In the genomic region with DNA sequence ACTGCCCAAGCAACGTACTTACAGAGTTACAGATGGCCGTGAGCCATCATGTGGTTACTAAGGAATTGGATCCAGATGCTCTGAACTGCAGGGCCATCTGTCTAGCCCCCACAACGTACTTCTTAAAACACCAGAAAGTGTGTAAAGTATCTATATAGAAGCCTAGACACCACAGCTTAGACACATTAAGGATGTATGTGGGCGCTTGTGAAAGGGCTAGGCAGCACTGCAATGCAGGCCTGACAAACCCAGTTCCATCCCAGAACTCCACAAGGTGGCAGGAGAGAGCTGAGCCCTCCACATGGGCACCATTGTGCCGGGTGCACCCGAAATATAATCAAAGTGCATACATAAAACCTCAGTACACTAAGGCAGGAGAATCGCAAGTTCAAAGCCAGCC, we compare ENCODE assay signal across 8 mouse cellular contexts. TPM values are rescaled to one million over a fixed set of nuclear protein-coding genes. Genes with fewer than 3 reads are reported as not detected.
DNase-seq lines count a peak whose midpoint lies in the region; ATAC-seq and TF ChIP-seq lines count a peak whose summit lies in the region.

No protein-coding gene starts in this region.

- no peak for TF ChIP-seq POLR2A in thymus, adult 2 months (IDR thresholded peaks at IDR 0.05; ENCODE audit: control insufficient read depth, extremely low read depth, insufficient read depth, low read length, poor library complexity)

- no peak overlapping the region for H3K4me2 ChIP-seq in forebrain, embryonic 16.5 days (ENCODE audit: low read length)
- H3K4me2 ChIP-seq in intestine, postnatal 0 days (replicated peaks; ENCODE audit: low read depth): no peak overlapping the region
- no peak overlapping the region for H3K4me2 ChIP-seq in midbrain, embryonic 16.5 days (ENCODE audit: low read length)

- intact Hi-C loops in left cerebral cortex, postnatal 4 days (cut with DNase I): no loop called here

- H3K27me3 ChIP-seq in forebrain, embryonic 16.5 days (replicated peaks; ENCODE audit: control insufficient read depth, insufficient read depth, low read length): no peaks in the 10 kb centered on the region
- no peaks in the 10 kb centered on the region for H3K27me3 ChIP-seq in intestine, postnatal 0 days (replicated peaks; ENCODE audit: control insufficient read depth, insufficient read depth, low read length)
- no peaks in the 10 kb centered on the region for H3K27me3 ChIP-seq in midbrain, embryonic 16.5 days (ENCODE audit: control insufficient read depth, insufficient read depth, low read depth, low read length)
- H3K27me3 ChIP-seq in thymus, adult 2 months (ENCODE audit: control insufficient read depth, insufficient read depth, low read length): no peaks in the 10 kb centered on the region

- peak; percentile 21 for DNase-seq in ovary, postnatal 10 days (ENCODE audit: low spot score)
- DNase-seq in ovary, adult 18-20 months (ENCODE audit: low spot score): no peak
- DNase-seq in c-Kit-positive CD71-positive TER-119-positive erythroid progenitor cells, embryonic 14.5 days (ENCODE audit: low spot score): peak; percentile 11
- DNase-seq in left cerebral cortex, postnatal 4 days: peak; percentile 56
- peak; percentile 52 for DNase-seq in thymus, adult 2 months

- no peak overlapping the region for H3K4me3 ChIP-seq in forebrain, embryonic 16.5 days (replicated peaks; ENCODE audit: low read length)
- H3K4me3 ChIP-seq in intestine, postnatal 0 days (ENCODE audit: low read depth, low read length): no peak overlapping the region
- H3K4me3 ChIP-seq in midbrain, embryonic 16.5 days (ENCODE audit: low read depth, low read length): no peak overlapping the region
- H3K4me3 ChIP-seq in thymus, adult 2 months (ENCODE audit: control insufficient read depth, insufficient read depth, low read length): no peak overlapping the region

- TF ChIP-seq CTCF in intestine, postnatal 0 days (IDR thresholded peaks at IDR 0.05; ENCODE audit: low read depth): peak; percentile 90
- TF ChIP-seq CTCF in thymus, adult 2 months (IDR thresholded peaks at IDR 0.05; ENCODE audit: borderline replicate concordance, control insufficient read depth, extremely low read depth, insufficient read depth, low read length, poor library complexity): peak; percentile 67; the same call in 1 of the 2 replicates

- H3K9me3 ChIP-seq in forebrain, embryonic 16.5 days (ENCODE audit: control insufficient read depth, low read length): no peaks in the 10 kb centered on the region
- H3K9me3 ChIP-seq in intestine, postnatal 0 days (ENCODE audit: control insufficient read depth): no peaks in the 10 kb centered on the region
- H3K9me3 ChIP-seq in midbrain, embryonic 16.5 days (replicated peaks; ENCODE audit: control insufficient read depth, low read length, poor library complexity, severe bottlenecking): no peaks in the 10 kb centered on the region

- peak; percentile 63; the same call in 1 of the 2 replicates for ATAC-seq in forebrain, embryonic 16.5 days
- no peak for ATAC-seq in intestine, postnatal 0 days
- ATAC-seq in midbrain, embryonic 16.5 days: 0 out of 2 replicates have a peak, but pooled peaks have one; percentile 39

- no peaks in the 10 kb centered on the region for H3K36me3 ChIP-seq in forebrain, embryonic 16.5 days (ENCODE audit: control insufficient read depth, insufficient read depth)
- peaks cover 25% of the 10 kb centered on the region for H3K36me3 ChIP-seq in intestine, postnatal 0 days (ENCODE audit: control insufficient read depth, insufficient read depth)
- 0 out of 2 replicates have a peak, but pooled peaks cover 5% of the 10 kb centered on the region for H3K36me3 ChIP-seq in midbrain, embryonic 16.5 days (ENCODE audit: control insufficient read depth, insufficient read depth, low read length)
- peaks cover 10% of the 10 kb centered on the region for H3K36me3 ChIP-seq in thymus, adult 2 months (ENCODE audit: control insufficient read depth, insufficient read depth, low read length)

- no peaks in the 10 kb centered on the region for H3K4me1 ChIP-seq in forebrain, embryonic 16.5 days (replicated peaks; ENCODE audit: control insufficient read depth, insufficient read depth, low read length)
- H3K4me1 ChIP-seq in intestine, postnatal 0 days (replicated peaks; ENCODE audit: control insufficient read depth, insufficient read depth, low read length): no peaks in the 10 kb centered on the region
- no peaks in the 10 kb centered on the region for H3K4me1 ChIP-seq in midbrain, embryonic 16.5 days (ENCODE audit: control insufficient read depth, insufficient read depth, low read length)
- no peaks in the 10 kb centered on the region for H3K4me1 ChIP-seq in thymus, adult 2 months (replicated peaks; ENCODE audit: control insufficient read depth, insufficient read depth, low read length)

- H3K9ac ChIP-seq in forebrain, embryonic 16.5 days (replicated peaks; ENCODE audit: low read depth, low read length): no peak overlapping the region
- H3K9ac ChIP-seq in intestine, postnatal 0 days (ENCODE audit: low read depth, low read length): no peak overlapping the region
- no peak overlapping the region for H3K9ac ChIP-seq in midbrain, embryonic 16.5 days (ENCODE audit: low read depth, low read length)

- WGBS in forebrain, embryonic 16.5 days: 51% methylated on average over 7 of the region's 7 CpGs
- WGBS in intestine, postnatal 0 days: 47% methylated on average over 7 of the region's 7 CpGs
- 55% methylated on average over 7 of the region's 7 CpGs for WGBS in midbrain, embryonic 16.5 days
- WGBS in thymus, adult 2 months: 74% methylated on average over 7 of the region's 7 CpGs

- H3K27ac ChIP-seq in forebrain, embryonic 16.5 days (ENCODE audit: low read length): no peak overlapping the region
- H3K27ac ChIP-seq in intestine, postnatal 0 days (ENCODE audit: low read depth, low read length): no peak overlapping the region
- H3K27ac ChIP-seq in midbrain, embryonic 16.5 days (ENCODE audit: low read length): no peak overlapping the region
- H3K27ac ChIP-seq in thymus, adult 2 months (ENCODE audit: control insufficient read depth, insufficient read depth, low read length): no peak overlapping the region

RNA-seq across cellular contexts. Expression of a gene that starts 37.2 kb away (rescaled TPM):
- polyA plus RNA-seq in forebrain, embryonic 16.5 days (2015; fragmentation: Nextera tagmentation; extraction: Ambion mirVana): 72.8 and 75.1 TPM in 2 replicates
- polyA plus RNA-seq in intestine, postnatal 0 days (2015; fragmentation: Nextera tagmentation; extraction: Ambion mirVana): 46.9 and 53.0 TPM in 2 replicates
- total RNA-seq in left cerebral cortex, postnatal 4 days (2021): 10 to 100 TPM; 73.3 to 79.7 TPM
- 74.5 and 78.9 TPM in 2 replicates for polyA plus RNA-seq in midbrain, embryonic 16.5 days (2015; fragmentation: Nextera tagmentation; extraction: Ambion mirVana)
- polyA plus RNA-seq in thymus, adult 2 months (2012; rRNA removed): 5.1 and 5.4 TPM in 2 replicates

RNA-seq across cellular contexts. Expression of a gene that starts 54.6 kb away (rescaled TPM):
- 9.1 and 9.5 TPM in 2 replicates for polyA plus RNA-seq in forebrain, embryonic 16.5 days (2015; fragmentation: Nextera tagmentation; extraction: Ambion mirVana)
- polyA plus RNA-seq in intestine, postnatal 0 days (2015; fragmentation: Nextera tagmentation; extraction: Ambion mirVana): 20.3 and 25.1 TPM in 2 replicates
- 10 to 100 TPM; 15.2 to 16.6 TPM for total RNA-seq in left cerebral cortex, postnatal 4 days (2021)
- 10.1 and 13.0 TPM in 2 replicates for polyA plus RNA-seq in midbrain, embryonic 16.5 days (2015; fragmentation: Nextera tagmentation; extraction: Ambion mirVana)
- 4.6 and 6.3 TPM in 2 replicates for polyA plus RNA-seq in thymus, adult 2 months (2012; rRNA removed)
